Mouse (Mus musculus) forebrain, embryonic 13.5 days (tissue): Measurements from ENCODE around the gene H2-Ob. TPM values are rescaled to one million over a fixed set of nuclear protein-coding genes. Genes with fewer than 3 reads are reported as not detected.
"Not testable (repeated sequence)": the region's sequence is repeated elsewhere in the genome, so short reads cannot be mapped to it uniquely, and the experiment has no call there.

Source experiments
- ATAC-seq: fragments of 200-750 bp; cut with Nextera tagmentation; 2 replicates; pipeline ENCODE4 v1.8.0; 2017
- H3K27ac ChIP-seq: fragments of 300-500 bp; sonication (generic); 2 replicates; pipeline ENCODE4 v1.5.1; 2015; ENCODE audit warnings: inconsistent platforms, mild to moderate bottlenecking, moderate library complexity
- H3K27me3 ChIP-seq: fragments of 300-500 bp; sonication (generic); 2 replicates; pipeline ENCODE4 v1.6.1; 2015; ENCODE audit warnings: mild to moderate bottlenecking, inconsistent platforms
- H3K36me3 ChIP-seq: fragments of 300-500 bp; sonication (generic); 2 replicates; pipeline ENCODE4 v1.6.1; 2015; ENCODE audit warnings: mild to moderate bottlenecking, inconsistent platforms; ENCODE audit not compliant: poor library complexity, severe bottlenecking
- H3K4me1 ChIP-seq: fragments of 300-500 bp; sonication (generic); 2 replicates; pipeline ENCODE4 v1.6.1; 2015; ENCODE audit warnings: inconsistent platforms
- H3K4me2 ChIP-seq: fragments of 300-500 bp; sonication (generic); 2 replicates; pipeline ENCODE4 v1.6.1; 2015; ENCODE audit warnings: inconsistent platforms, mild to moderate bottlenecking, moderate library complexity
- H3K4me3 ChIP-seq: fragments of 300-500 bp; sonication (generic); 2 replicates; pipeline ENCODE4 v1.5.1; 2015; ENCODE audit warnings: mild to moderate bottlenecking, inconsistent platforms
- H3K9ac ChIP-seq: fragments of 300-500 bp; sonication (generic); 2 replicates; pipeline ENCODE4 v1.6.1; 2015; ENCODE audit warnings: mild to moderate bottlenecking, inconsistent platforms
- H3K9me3 ChIP-seq: fragments of 300-500 bp; sonication (generic); replicated peaks from 2 replicates; pipeline ENCODE4 v1.6.1; 2016; ENCODE audit warnings: inconsistent platforms
- WGBS: fragments of 180-500 bp; shearing (Covaris S2); methylation state at CpG from one replicate; pipeline ENCODE4 v1.1.7; 2015; 5-methylcytosine and 5-hydroxymethylcytosine counted together
- polyA plus RNA-seq: library from polyadenylated mRNA; unstranded; fragments of >200 nt; fragmentation: Nextera tagmentation; extraction: Ambion mirVana; gene quantifications from 2 replicates; pipeline ENCODE4 v1.2.1, GENCODE M21; 2015

H2-Ob gene
- polyA plus RNA-seq, 1 experiment from 2014 or later: not detected

DNA sequence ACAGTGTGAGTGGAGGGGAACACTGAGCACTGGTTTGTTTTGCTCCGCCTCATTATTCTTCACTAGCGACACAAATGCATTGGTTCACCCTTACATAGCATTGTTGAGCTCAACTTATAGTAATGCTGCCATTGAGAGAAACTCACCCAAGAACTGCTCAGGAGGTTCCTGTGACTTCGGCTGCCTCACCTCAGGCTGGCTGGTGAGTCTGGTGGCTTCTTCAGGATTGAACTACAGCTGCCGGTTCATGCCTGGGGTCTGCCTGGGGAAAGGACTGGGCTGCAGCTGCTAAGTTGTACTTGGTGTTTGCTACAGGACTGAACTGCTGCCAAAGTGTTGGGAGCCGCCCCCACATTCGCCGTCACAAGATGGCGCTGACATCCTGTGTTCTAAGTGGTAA lies 13.3 kb upstream of the H2-Ob start:
- no peak overlapping the region for H3K4me3 ChIP-seq
- no peak for ATAC-seq
- no peaks in the 10 kb centered on the region for H3K27me3 ChIP-seq
- 0 out of 2 replicates have a peak, but pooled peaks cover 4% of the 10 kb centered on the region for H3K9me3 ChIP-seq
- no peak overlapping the region for H3K9ac ChIP-seq
- no peak overlapping the region for H3K27ac ChIP-seq
- no peak overlapping the region for H3K4me2 ChIP-seq
- no peaks in the 10 kb centered on the region for H3K4me1 ChIP-seq
- H3K36me3 ChIP-seq: no peaks in the 10 kb centered on the region
- WGBS: 97% methylated on average over 8 of the region's 8 CpGs

DNA sequence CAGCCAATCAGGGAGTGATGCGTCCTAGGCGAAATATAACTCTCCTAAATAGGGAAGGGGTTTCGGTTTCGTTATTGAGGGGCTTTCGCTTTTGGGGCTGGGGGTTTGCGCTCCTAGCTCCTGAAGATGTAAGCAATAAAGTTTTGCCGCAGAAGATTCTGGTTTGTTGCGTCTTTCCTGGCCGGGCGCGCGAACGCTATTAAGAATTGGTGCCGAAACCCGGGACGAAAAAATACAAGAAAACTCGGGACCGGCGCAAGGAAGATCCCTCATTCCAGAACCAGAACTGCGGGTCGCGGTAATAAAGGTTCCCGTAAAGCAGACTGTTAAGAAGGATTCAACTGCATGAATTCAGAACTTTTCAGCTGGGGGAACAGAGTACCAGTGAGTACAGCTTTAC lies 12.8 kb upstream of the H2-Ob start:
- not testable (repeated sequence) for H3K36me3 ChIP-seq, H3K4me1 ChIP-seq, H3K9me3 ChIP-seq, H3K27me3 ChIP-seq, H3K4me3 ChIP-seq, H3K9ac ChIP-seq, H3K27ac ChIP-seq, H3K4me2 ChIP-seq, ATAC-seq
- WGBS: 95% methylated on average over 17 of the region's 23 CpGs

DNA sequence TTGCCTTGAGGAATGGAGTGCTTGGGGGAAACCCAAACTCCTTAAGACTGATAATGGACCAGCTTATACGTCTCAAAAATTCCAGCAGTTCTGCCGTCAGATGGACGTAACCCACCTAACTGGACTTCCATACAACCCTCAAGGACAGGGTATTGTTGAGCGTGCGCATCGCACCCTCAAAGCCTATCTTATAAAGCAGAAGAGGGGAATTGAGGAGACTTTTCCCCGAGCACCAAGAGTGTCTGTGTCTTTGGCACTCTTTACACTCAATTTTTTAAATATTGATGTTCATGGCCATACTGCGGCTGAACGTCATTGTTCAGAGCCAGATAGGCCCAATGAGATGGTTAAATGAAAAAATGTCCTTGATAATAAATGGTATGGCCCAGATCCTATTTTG lies 7.7 kb upstream of the H2-Ob start:
- not testable (repeated sequence) for ATAC-seq, H3K4me2 ChIP-seq, H3K9ac ChIP-seq, H3K27me3 ChIP-seq, H3K9me3 ChIP-seq, H3K27ac ChIP-seq, H3K36me3 ChIP-seq, H3K4me1 ChIP-seq, H3K4me3 ChIP-seq
- WGBS: 93% methylated on average over 9 of the region's 9 CpGs

DNA sequence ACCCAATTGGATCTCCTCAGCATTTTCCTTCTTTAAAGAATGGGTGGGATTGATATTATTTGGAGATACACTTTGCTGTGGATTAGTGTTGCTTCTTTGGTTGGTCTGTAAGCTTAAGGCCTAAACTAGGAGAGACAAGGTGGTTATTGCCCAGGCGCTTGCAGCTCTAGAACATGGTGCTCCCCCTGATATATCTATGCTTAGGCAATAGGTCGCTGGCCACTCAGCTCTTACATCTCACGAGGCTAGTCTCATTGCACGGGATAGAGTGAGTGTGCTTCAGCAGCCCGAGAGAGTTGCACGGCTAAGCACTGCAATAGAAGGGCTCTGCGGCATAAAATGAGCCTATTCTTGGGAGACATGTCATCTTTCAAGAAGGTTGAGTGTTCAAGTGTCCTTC lies 6.7 kb upstream of the H2-Ob start:
- 90% methylated on average over 7 of the region's 7 CpGs for WGBS
- not testable (repeated sequence) for H3K4me3 ChIP-seq, H3K9ac ChIP-seq, ATAC-seq, H3K4me2 ChIP-seq, H3K27ac ChIP-seq, H3K9me3 ChIP-seq, H3K36me3 ChIP-seq, H3K4me1 ChIP-seq, H3K27me3 ChIP-seq

DNA sequence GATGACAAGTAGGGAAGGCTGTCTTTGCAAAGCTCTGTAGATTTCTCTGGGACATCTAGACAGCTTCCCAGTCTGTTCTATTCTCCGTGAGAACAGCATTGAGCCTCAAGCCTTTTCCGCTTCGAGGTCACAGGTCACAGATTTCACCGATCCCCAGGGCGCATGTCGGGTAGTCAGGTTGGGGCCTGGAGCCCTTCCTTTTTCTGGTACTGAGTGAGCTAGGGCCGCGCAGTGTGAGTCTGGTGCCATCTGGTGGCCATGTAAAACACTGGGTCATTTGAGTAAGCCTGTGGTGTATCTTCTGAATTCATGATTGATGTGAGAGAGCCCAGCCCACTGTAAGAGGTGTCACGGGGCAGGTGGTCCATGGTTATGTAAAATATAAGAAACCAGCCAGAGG lies 3.8 kb upstream of the H2-Ob start:
- Histone ChIP-seq H3K9me3 (no peaks in the 10 kb centered on the region), H3K4me3 (no peak overlapping the region), H3K9ac (no peak overlapping the region), H3K27me3 (no peaks in the 10 kb centered on the region), H3K27ac (no peak overlapping the region), H3K36me3 (no peaks in the 10 kb centered on the region), H3K4me1 (no peaks in the 10 kb centered on the region), H3K4me2 (no peak overlapping the region)
- ATAC-seq: 0 out of 2 replicates have a peak, but pooled peaks have one; percentile 21
- WGBS: 51% methylated on average over 9 of the region's 9 CpGs

DNA sequence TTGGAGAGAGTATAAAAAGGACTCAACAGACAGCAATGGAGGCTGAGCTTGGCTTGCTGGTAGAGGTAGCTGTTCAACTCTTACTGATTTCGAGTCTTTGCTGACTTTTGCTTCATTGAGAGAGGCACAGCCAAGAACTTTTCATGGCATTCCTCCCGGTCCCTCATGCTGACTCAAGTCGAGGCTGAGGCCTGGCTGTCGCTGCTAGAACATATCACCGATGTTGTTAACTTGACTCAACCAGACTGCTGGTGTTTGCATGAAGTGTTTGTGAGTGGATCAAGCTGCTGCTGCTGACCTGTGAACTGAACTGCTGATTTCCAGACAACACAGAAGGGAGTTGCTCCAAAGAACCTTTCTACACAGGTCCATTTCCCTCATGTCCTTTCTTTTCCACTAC lies 2.0 kb upstream of the H2-Ob start:
- Histone ChIP-seq H3K4me2 (no peak overlapping the region), H3K4me3 (no peak overlapping the region), H3K36me3 (no peaks in the 10 kb centered on the region), H3K9me3 (0 out of 2 replicates have a peak, but pooled peaks cover 4% of the 10 kb centered on the region), H3K9ac (no peak overlapping the region), H3K4me1 (no peaks in the 10 kb centered on the region), H3K27me3 (no peaks in the 10 kb centered on the region), H3K27ac (no peak overlapping the region)
- no peak for ATAC-seq
- 87% methylated on average over 5 of the region's 5 CpGs for WGBS

DNA sequence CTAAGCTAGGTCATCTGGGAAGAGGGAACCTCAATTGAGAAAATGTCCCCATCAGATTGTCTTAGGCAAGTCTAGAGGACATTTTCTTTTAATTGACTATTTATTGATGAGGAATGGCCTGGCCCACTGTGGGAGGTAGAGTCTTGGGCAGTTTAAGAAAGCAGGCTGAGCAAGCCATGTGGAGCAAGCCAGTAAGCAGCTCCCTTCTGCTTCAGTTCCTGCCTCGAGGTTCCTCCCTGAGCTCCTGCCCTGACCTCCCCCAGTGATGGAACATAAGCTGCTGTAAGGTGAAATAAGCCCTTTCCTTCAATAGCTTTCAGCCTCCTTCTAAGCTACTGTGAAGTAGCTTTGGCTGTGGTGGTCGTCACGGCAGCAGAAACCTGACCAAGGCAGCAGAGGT lies 962 bp upstream of the H2-Ob start:
- Histone ChIP-seq H3K27ac (no peak overlapping the region), H3K4me2 (no peak overlapping the region), H3K9me3 (0 out of 2 replicates have a peak, but pooled peaks cover 6% of the 10 kb centered on the region), H3K36me3 (no peaks in the 10 kb centered on the region), H3K9ac (no peak overlapping the region), H3K4me1 (no peaks in the 10 kb centered on the region), H3K4me3 (no peak overlapping the region), H3K27me3 (no peaks in the 10 kb centered on the region)
- ATAC-seq: no peak
- 71% methylated on average over 3 of the region's 3 CpGs for WGBS

DNA sequence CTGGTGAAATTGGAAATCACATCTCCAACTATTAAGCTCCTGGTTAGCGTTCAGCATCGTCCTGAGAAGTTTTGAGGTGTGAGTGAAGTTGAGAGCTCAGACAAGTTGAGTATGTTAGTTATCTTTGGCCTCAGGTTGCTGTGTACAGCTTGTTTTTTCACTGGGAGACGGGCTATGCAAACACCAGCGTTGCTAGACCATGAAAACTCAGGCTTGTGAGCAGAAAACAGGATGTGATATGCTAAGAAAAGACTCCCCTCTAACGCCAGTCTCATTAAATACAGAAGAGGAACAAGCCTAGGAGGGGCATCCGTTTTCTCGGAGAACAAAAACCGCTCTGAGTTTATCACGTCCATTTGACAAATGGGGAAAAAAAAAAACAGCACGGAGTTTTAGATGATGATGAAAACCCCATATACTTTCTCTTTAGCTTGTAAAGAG lies 918 bp downstream of the H2-Ob start:
- Histone ChIP-seq H3K4me1 (no peaks in the 10 kb centered on the region), H3K27ac (no peak overlapping the region), H3K4me2 (no peak overlapping the region), H3K9me3 (0 out of 2 replicates have a peak, but pooled peaks cover 6% of the 10 kb centered on the region), H3K4me3 (no peak overlapping the region), H3K36me3 (no peaks in the 10 kb centered on the region), H3K9ac (no peak overlapping the region), H3K27me3 (no peaks in the 10 kb centered on the region)
- WGBS: 76% methylated on average over 10 of the region's 10 CpGs
- no peak for ATAC-seq

DNA sequence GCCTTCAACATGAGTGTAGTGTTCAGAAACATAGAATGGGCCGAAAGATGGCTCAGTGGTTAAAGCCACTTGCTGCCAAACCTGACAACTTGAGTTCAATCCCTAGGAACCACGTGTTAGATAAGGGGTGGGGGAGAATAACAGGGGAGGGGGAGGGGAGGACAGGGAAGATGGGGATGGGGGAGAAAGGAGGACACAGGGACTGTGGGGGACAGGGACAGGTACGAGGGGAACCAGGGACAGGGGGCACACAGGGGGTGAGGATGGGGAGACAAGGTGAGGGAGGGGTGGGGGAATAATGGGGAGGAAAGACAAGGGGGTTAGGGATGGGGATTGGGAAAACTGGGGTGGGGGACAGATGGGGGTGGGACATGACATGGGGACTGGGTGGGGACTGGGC lies 1.7 kb downstream of the H2-Ob start:
- no peak for ATAC-seq
- H3K4me3 ChIP-seq: no peak overlapping the region
- 70% methylated on average over 3 of the region's 3 CpGs for whole genome bisulfite sequencing

DNA sequence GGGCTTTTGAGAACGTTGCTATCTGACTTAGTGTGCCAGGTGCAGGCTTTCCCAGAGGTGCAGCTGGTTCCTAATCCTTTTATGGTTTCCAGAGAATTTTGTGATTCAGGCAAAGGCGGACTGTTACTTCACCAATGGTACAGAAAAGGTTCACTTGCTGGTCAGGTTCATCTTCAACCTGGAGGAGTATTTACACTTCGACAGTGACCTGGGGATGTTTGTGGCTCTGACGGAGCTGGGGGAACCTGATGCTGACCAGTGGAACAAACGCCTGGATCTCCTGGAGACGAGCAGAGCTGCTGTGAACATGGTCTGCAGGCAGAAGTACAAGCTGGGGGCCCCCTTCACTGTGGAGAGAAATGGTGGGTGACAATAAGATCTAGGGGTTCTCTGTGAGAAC lies 2.2 kb downstream of the H2-Ob start:
- H3K4me1 ChIP-seq: no peaks in the 10 kb centered on the region
- no peak overlapping the region for H3K4me2 ChIP-seq
- no peaks in the 10 kb centered on the region for H3K36me3 ChIP-seq
- 0 out of 2 replicates have a peak, but pooled peaks cover 6% of the 10 kb centered on the region for H3K9me3 ChIP-seq
- no peaks in the 10 kb centered on the region for H3K27me3 ChIP-seq
- ATAC-seq: no peak
- no peak overlapping the region for H3K9ac ChIP-seq
- no peak overlapping the region for H3K27ac ChIP-seq
- no peak overlapping the region for H3K4me3 ChIP-seq
- WGBS: 86% methylated on average over 6 of the region's 6 CpGs

More for the DNA sequence above, 1.7 kb downstream of the H2-Ob start:
- no peaks in the 10 kb centered on the region for H3K27me3 ChIP-seq
- no peak overlapping the region for H3K4me2 ChIP-seq
- no peaks in the 10 kb centered on the region for H3K36me3 ChIP-seq
- no peak overlapping the region for H3K27ac ChIP-seq
- no peak overlapping the region for H3K9ac ChIP-seq
- no peaks in the 10 kb centered on the region for H3K4me1 ChIP-seq
- 0 out of 2 replicates have a peak, but pooled peaks cover 6% of the 10 kb centered on the region for H3K9me3 ChIP-seq

DNA sequence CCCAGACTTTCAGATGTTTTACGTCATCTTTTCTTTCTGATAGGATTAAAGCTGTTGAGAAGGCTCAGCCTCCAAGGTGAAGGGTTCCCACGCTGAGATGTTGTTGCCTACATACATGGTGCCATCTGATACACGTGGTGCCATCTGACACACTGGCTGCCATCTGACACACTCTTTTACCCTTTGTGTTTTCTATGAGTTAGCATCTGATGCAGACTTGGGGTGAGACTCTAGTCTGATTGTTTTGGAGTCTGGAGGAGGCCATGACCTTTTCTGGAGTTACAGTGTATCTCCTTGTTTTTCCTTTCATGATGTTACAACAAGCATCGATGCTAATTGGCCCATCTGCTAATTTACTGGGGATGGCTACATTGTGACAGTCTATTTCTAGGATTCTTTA lies 6.0 kb downstream of the H2-Ob start:
- 75% methylated on average over 4 of the region's 4 CpGs for WGBS
- H3K4me3 ChIP-seq: no peak overlapping the region
- H3K9me3 ChIP-seq: 0 out of 2 replicates have a peak, but pooled peaks cover 6% of the 10 kb centered on the region
- no peaks in the 10 kb centered on the region for H3K4me1 ChIP-seq
- H3K9ac ChIP-seq: no peak overlapping the region
- H3K36me3 ChIP-seq: no peaks in the 10 kb centered on the region
- H3K27ac ChIP-seq: no peak overlapping the region
- H3K4me2 ChIP-seq: no peak overlapping the region
- no peak for ATAC-seq
- no peaks in the 10 kb centered on the region for H3K27me3 ChIP-seq

DNA sequence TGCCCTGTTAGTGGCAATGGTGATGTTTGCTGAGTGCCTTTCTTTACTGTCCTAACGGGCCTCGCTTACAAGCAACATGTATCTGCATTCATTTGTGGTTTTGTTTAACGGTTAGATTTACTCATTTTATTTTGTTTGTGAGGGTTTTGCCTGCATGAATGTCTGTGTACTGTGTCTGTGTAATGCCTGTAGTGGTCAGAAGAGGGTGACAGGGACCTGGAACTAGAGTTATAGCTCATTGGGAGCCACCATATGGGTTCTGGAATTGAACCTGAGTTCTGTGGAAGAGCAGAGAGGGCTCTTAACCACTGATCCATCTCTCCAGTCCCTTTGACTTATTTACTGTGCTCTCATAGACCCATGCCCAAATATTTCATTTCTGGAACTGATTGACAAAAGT lies 8.3 kb downstream of the H2-Ob start:
- no peaks in the 10 kb centered on the region for H3K9me3 ChIP-seq
- no peaks in the 10 kb centered on the region for H3K4me1 ChIP-seq
- no peak overlapping the region for H3K27ac ChIP-seq
- 84% methylated on average over 3 of the region's 3 CpGs for WGBS
- no peak overlapping the region for H3K4me3 ChIP-seq
- H3K27me3 ChIP-seq: no peaks in the 10 kb centered on the region
- H3K4me2 ChIP-seq: no peak overlapping the region
- H3K9ac ChIP-seq: no peak overlapping the region
- no peak for ATAC-seq
- H3K36me3 ChIP-seq: no peaks in the 10 kb centered on the region

DNA sequence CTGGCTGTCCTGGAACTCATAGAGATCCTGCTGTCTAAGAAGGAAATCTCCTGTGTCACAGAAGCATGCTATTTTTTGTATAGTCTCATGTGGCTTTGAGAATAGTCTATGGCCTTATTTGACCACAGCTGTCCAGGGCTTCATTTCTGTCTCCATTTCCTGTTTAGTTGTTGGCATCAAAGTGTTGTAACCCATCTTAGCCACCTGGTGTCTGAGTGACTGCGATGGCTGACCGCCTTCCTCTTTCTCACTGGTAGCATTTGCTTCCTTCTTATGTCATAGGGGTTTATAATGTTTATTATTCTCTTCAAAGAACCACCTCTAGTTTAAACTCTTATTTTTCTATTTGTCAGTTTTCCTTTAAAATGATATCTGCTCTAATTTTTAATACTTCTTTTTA lies 10.1 kb downstream of the H2-Ob start:
- Histone ChIP-seq H3K4me1 (no peaks in the 10 kb centered on the region), H3K9ac (no peak overlapping the region), H3K4me2 (no peak overlapping the region), H3K27me3 (0 out of 2 replicates have a peak, but pooled peaks cover under 1% of the 10 kb centered on the region), H3K4me3 (no peak overlapping the region), H3K9me3 (no peaks in the 10 kb centered on the region), H3K36me3 (no peaks in the 10 kb centered on the region), H3K27ac (no peak overlapping the region)
- WGBS: 68% methylated on average over 2 of the region's 2 CpGs
- ATAC-seq: no peak
